Mouse (Mus musculus) forebrain, embryonic 13.5 days (tissue): Measurements from ENCODE around the gene Kirrel3. TPM values are rescaled to one million over a fixed set of nuclear protein-coding genes. Genes with fewer than 3 reads are reported as not detected.

Experiments used
- ATAC-seq: fragments of 200-750 bp; cut with Nextera tagmentation; 2 replicates; pipeline ENCODE4 v1.8.0; 2017
- H3K27ac ChIP-seq: fragments of 300-500 bp; sonication (generic); 2 replicates; pipeline ENCODE4 v1.5.1; 2015; ENCODE audit warnings: inconsistent platforms, mild to moderate bottlenecking, moderate library complexity
- H3K27me3 ChIP-seq: fragments of 300-500 bp; sonication (generic); 2 replicates; pipeline ENCODE4 v1.6.1; 2015; ENCODE audit warnings: mild to moderate bottlenecking, inconsistent platforms
- H3K36me3 ChIP-seq: fragments of 300-500 bp; sonication (generic); 2 replicates; pipeline ENCODE4 v1.6.1; 2015; ENCODE audit warnings: mild to moderate bottlenecking, inconsistent platforms; ENCODE audit not compliant: poor library complexity, severe bottlenecking
- H3K4me1 ChIP-seq: fragments of 300-500 bp; sonication (generic); 2 replicates; pipeline ENCODE4 v1.6.1; 2015; ENCODE audit warnings: inconsistent platforms
- H3K4me2 ChIP-seq: fragments of 300-500 bp; sonication (generic); 2 replicates; pipeline ENCODE4 v1.6.1; 2015; ENCODE audit warnings: inconsistent platforms, mild to moderate bottlenecking, moderate library complexity
- H3K4me3 ChIP-seq: fragments of 300-500 bp; sonication (generic); 2 replicates; pipeline ENCODE4 v1.5.1; 2015; ENCODE audit warnings: mild to moderate bottlenecking, inconsistent platforms
- H3K9ac ChIP-seq: fragments of 300-500 bp; sonication (generic); 2 replicates; pipeline ENCODE4 v1.6.1; 2015; ENCODE audit warnings: mild to moderate bottlenecking, inconsistent platforms
- H3K9me3 ChIP-seq: fragments of 300-500 bp; sonication (generic); replicated peaks from 2 replicates; pipeline ENCODE4 v1.6.1; 2016; ENCODE audit warnings: inconsistent platforms
- WGBS: fragments of 180-500 bp; shearing (Covaris S2); methylation state at CpG from one replicate; pipeline ENCODE4 v1.1.7; 2015; 5-methylcytosine and 5-hydroxymethylcytosine counted together
- polyA plus RNA-seq: library from polyadenylated mRNA; unstranded; fragments of >200 nt; fragmentation: Nextera tagmentation; extraction: Ambion mirVana; gene quantifications from 2 replicates; pipeline ENCODE4 v1.2.1, GENCODE M21; 2015

The Kirrel3 gene
- polyA plus RNA-seq, 1 experiment from 2014 or later, result 17.1 TPM

GRCm38 (mm10) chr9:34857575-34857974, 371.9 kb downstream of the Kirrel3 start:
- 59% methylated on average over 9 of the region's 9 CpGs for WGBS
- no peak for ATAC-seq
- no peaks in the 10 kb centered on the region for H3K36me3 ChIP-seq

DNA sequence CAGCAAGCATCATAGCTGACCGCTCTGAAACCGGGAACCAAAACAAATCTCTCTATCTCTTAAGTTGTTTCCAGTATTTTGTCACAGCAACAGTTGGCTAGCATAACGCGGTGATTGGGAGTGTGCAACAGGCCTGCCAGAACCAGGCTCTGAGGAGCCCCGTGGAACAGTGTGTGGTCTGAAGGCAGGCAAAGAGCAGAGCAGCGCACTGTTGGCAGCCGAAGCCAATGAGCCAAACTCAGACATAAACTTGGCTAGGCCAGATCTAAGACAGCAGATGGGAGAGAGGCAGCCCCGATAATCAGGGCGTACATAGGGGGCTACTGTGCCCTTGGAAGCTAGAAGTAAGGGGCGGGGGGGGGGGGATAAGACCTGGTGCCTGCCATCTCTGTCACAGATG, 372.4 kb downstream of the Kirrel3 start:
- Histone ChIP-seq H3K36me3 (no peaks in the 10 kb centered on the region), H3K27me3 (no peaks in the 10 kb centered on the region), H3K9me3 (no peaks in the 10 kb centered on the region), H3K9ac (no peak overlapping the region), H3K4me2 (no peak overlapping the region), H3K4me3 (no peak overlapping the region), H3K27ac (no peak overlapping the region), H3K4me1 (peaks cover 7% of the 10 kb centered on the region; the same call in 1 of the 2 replicates)
- 90% methylated on average over 10 of the region's 10 CpGs for WGBS
- no peak for ATAC-seq

More at GRCm38 (mm10) chr9:34857575-34857974, 371.9 kb downstream of the Kirrel3 start:
- Histone ChIP-seq H3K9ac (no peak overlapping the region), H3K9me3 (no peaks in the 10 kb centered on the region), H3K4me2 (no peak overlapping the region), H3K27ac (no peak overlapping the region), H3K4me1 (peaks cover 7% of the 10 kb centered on the region; the same call in 1 of the 2 replicates), H3K27me3 (no peaks in the 10 kb centered on the region), H3K4me3 (no peak overlapping the region)

- no peaks in the 10 kb centered on the region for H3K9me3 ChIP-seq
- H3K4me2 ChIP-seq, result no peak overlapping the region
- no peaks in the 10 kb centered on the region for H3K27me3 ChIP-seq
- H3K4me3 ChIP-seq, result no peak overlapping the region
- no peak overlapping the region for H3K9ac ChIP-seq
- H3K4me1 ChIP-seq, result peaks cover 7% of the 10 kb centered on the region; the same call in 1 of the 2 replicates
- H3K27ac ChIP-seq, result no peak overlapping the region
- no peak; the same call in 1 of the 2 replicates for ATAC-seq
- 20% methylated on average over 4 of the region's 4 CpGs for WGBS
- no peaks in the 10 kb centered on the region for H3K36me3 ChIP-seq
Observed at GRCm38 (mm10) chr9:34860934-34861333, 375.2 kb downstream of the Kirrel3 start.

- peaks cover 7% of the 10 kb centered on the region; the same call in 1 of the 2 replicates for H3K4me1 ChIP-seq
- whole genome bisulfite sequencing, result 52% methylated on average over 2 of the region's 2 CpGs
- no peak overlapping the region for H3K4me2 ChIP-seq
- no peak overlapping the region for H3K4me3 ChIP-seq
- H3K36me3 ChIP-seq, result no peaks in the 10 kb centered on the region
- H3K9ac ChIP-seq, result no peak overlapping the region
- ATAC-seq, result peak; percentile 46; the same call in 1 of the 2 replicates
- no peak overlapping the region for H3K27ac ChIP-seq
- H3K27me3 ChIP-seq, result no peaks in the 10 kb centered on the region
- H3K9me3 ChIP-seq, result no peaks in the 10 kb centered on the region
Observed at GRCm38 (mm10) chr9:34861775-34862174, 376.1 kb downstream of the Kirrel3 start.

DNA sequence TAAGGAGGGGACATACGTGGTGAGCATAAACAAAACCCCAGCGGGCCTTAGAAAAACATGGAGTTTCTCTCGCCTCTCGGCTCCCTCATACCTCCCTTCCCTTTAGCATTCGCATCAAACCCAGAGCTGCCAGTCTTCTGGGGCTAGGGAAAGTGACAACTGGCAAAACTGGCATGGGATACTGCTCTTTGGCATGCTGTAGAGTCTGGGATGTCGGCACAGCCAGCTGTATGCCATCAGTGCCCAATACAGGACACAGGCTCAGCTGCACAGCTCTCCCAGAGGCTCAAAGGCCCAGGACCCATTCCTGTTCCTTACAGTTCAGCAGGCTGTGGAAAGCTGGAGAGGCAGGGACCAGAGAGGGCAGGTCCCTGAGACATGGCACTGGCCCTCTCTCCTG, 379.9 kb downstream of the Kirrel3 start:
- no peak for ATAC-seq
- no peak overlapping the region for H3K4me3 ChIP-seq
- no peak overlapping the region for H3K27ac ChIP-seq
- no peaks in the 10 kb centered on the region for H3K9me3 ChIP-seq
- no peak overlapping the region for H3K4me2 ChIP-seq
- H3K4me1 ChIP-seq, result peaks cover 23% of the 10 kb centered on the region; the same call in 1 of the 2 replicates
- H3K27me3 ChIP-seq, result no peaks in the 10 kb centered on the region
- H3K36me3 ChIP-seq, result no peaks in the 10 kb centered on the region
- H3K9ac ChIP-seq, result no peak overlapping the region
- WGBS, result 88% methylated on average over 6 of the region's 6 CpGs

GRCm38 (mm10) chr9:34871316-34871966, 385.7 kb downstream of the Kirrel3 start:
- Histone ChIP-seq H3K27me3 (peaks cover 7% of the 10 kb centered on the region; the same call in 1 of the 2 replicates), H3K4me2 (peak overlapping the region; percentile 37), H3K4me3 (no peak overlapping the region), H3K9me3 (no peaks in the 10 kb centered on the region), H3K4me1 (peaks cover 28% of the 10 kb centered on the region), H3K9ac (peak overlapping the region; percentile 52; the same call in 1 of the 2 replicates), H3K27ac (no peak overlapping the region), H3K36me3 (no peaks in the 10 kb centered on the region)
- peak; percentile 42; the same call in 1 of the 2 replicates for ATAC-seq
- 7% methylated on average over 15 of the region's 15 CpGs for WGBS

- Histone ChIP-seq H3K4me3 (no peak overlapping the region), H3K36me3 (no peaks in the 10 kb centered on the region), H3K9ac (no peak overlapping the region), H3K27ac (no peak overlapping the region), H3K27me3 (peaks cover 7% of the 10 kb centered on the region; the same call in 1 of the 2 replicates), H3K4me2 (no peak overlapping the region), H3K4me1 (peaks cover 16% of the 10 kb centered on the region), H3K9me3 (no peaks in the 10 kb centered on the region)
- WGBS, result 80% methylated on average over 6 of the region's 6 CpGs
- ATAC-seq, result no peak
Observed at GRCm38 (mm10) chr9:34875238-34875637, 389.5 kb downstream of the Kirrel3 start.

DNA sequence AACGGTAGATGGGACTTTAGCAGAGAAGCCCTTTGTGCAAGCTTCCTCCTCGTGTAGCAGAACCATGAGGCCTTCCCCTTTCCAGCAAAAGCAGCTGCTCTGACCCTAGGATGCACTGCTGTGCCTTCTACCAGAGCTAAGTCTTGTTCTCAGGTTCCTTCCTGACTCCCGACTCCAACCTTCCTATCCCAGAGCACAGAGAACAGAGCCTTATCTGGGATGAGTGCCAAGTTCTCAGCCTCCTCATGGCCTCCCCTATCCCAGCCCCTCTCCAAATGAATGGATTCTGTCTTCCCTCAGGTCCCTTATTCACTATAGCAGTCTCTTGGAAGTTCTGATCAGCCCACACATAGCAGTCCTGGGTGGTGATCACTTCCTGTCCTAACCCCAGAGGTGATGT, 391.5 kb downstream of the Kirrel3 start:
- 74% methylated on average over 3 of the region's 3 CpGs for WGBS
- H3K27me3 ChIP-seq, result 0 out of 2 replicates have a peak, but pooled peaks cover 7% of the 10 kb centered on the region
- H3K4me3 ChIP-seq, result no peak overlapping the region
- H3K9ac ChIP-seq, result no peak overlapping the region
- ATAC-seq, result 0 out of 2 replicates have a peak, but pooled peaks have one; percentile 19
- H3K36me3 ChIP-seq, result no peaks in the 10 kb centered on the region
- no peak overlapping the region for H3K27ac ChIP-seq
- no peaks in the 10 kb centered on the region for H3K9me3 ChIP-seq
- peaks cover 11% of the 10 kb centered on the region; the same call in 1 of the 2 replicates for H3K4me1 ChIP-seq
- no peak overlapping the region for H3K4me2 ChIP-seq

- no peak for ATAC-seq
- WGBS, result 58% methylated on average over 3 of the region's 3 CpGs
- no peaks in the 10 kb centered on the region for H3K9me3 ChIP-seq
Observed at GRCm38 (mm10) chr9:34877799-34878198, 392.1 kb downstream of the Kirrel3 start.

GRCm38 (mm10) chr9:34881750-34882149, 396.1 kb downstream of the Kirrel3 start:
- no peaks in the 10 kb centered on the region for H3K27me3 ChIP-seq
- 0 out of 2 replicates have a peak, but pooled peaks have one; percentile 26 for ATAC-seq
- no peak overlapping the region for H3K4me3 ChIP-seq
- no peak overlapping the region for H3K4me2 ChIP-seq
- peaks cover 17% of the 10 kb centered on the region; the same call in 1 of the 2 replicates for H3K4me1 ChIP-seq
- no peaks in the 10 kb centered on the region for H3K36me3 ChIP-seq
- H3K9ac ChIP-seq, result no peak overlapping the region
- no peaks in the 10 kb centered on the region for H3K9me3 ChIP-seq
- 42% methylated on average over 5 of the region's 5 CpGs for WGBS
- no peak overlapping the region for H3K27ac ChIP-seq

More at GRCm38 (mm10) chr9:34877799-34878198, 392.1 kb downstream of the Kirrel3 start:
- Histone ChIP-seq H3K4me3 (no peak overlapping the region), H3K4me1 (peaks cover 15% of the 10 kb centered on the region; the same call in 1 of the 2 replicates), H3K4me2 (no peak overlapping the region), H3K9ac (no peak overlapping the region), H3K27ac (no peak overlapping the region), H3K27me3 (0 out of 2 replicates have a peak, but pooled peaks cover 4% of the 10 kb centered on the region), H3K36me3 (no peaks in the 10 kb centered on the region)

- no peaks in the 10 kb centered on the region for H3K9me3 ChIP-seq
- H3K4me3 ChIP-seq, result no peak overlapping the region
- H3K27me3 ChIP-seq, result no peaks in the 10 kb centered on the region
- H3K4me1 ChIP-seq, result peaks cover 19% of the 10 kb centered on the region; the same call in 1 of the 2 replicates
- H3K9ac ChIP-seq, result no peak overlapping the region
- H3K27ac ChIP-seq, result no peak overlapping the region
- H3K36me3 ChIP-seq, result no peaks in the 10 kb centered on the region
- WGBS, result 1% methylated on average over 2 of the region's 2 CpGs
- no peak for ATAC-seq
- H3K4me2 ChIP-seq, result no peak overlapping the region
Observed at GRCm38 (mm10) chr9:34882211-34882610, 396.5 kb downstream of the Kirrel3 start.

GRCm38 (mm10) chr9:34883122-34883521, 397.4 kb downstream of the Kirrel3 start:
- Histone ChIP-seq H3K27me3 (no peaks in the 10 kb centered on the region), H3K9ac (no peak overlapping the region)
- 31% methylated on average over 4 of the region's 4 CpGs for WGBS

More at GRCm38 (mm10) chr9:34883122-34883521, 397.4 kb downstream of the Kirrel3 start:
- H3K9me3 ChIP-seq, result no peaks in the 10 kb centered on the region
- H3K4me2 ChIP-seq, result no peak overlapping the region
- no peaks in the 10 kb centered on the region for H3K36me3 ChIP-seq
- no peak overlapping the region for H3K27ac ChIP-seq
- no peak overlapping the region for H3K4me3 ChIP-seq
- peaks cover 24% of the 10 kb centered on the region for H3K4me1 ChIP-seq
- ATAC-seq, result no peak
